In genomic region chrX:164004809-164005208, GRCm38 (mm10) we compare ENCODE assay signal across 10 mouse cellular contexts. TPM values are rescaled to one million over a fixed set of nuclear protein-coding genes. Genes with fewer than 3 reads are reported as not detected.
DNase-seq lines count a peak whose midpoint lies in the region; ATAC-seq and TF ChIP-seq lines count a peak whose summit lies in the region.
"Had no signal": no experiment of that assay in that cellular context is flagged by ENCODE, and none has a peak within 500 bp of the region (broad histone marks: within the 10 kb centered on the region; RNA-seq: fewer than 3 reads in every experiment).

No protein-coding gene starts in this region.

- no peaks in the 10 kb centered on the region for H3K36me3 ChIP-seq in kidney, embryonic 14.5 days (ENCODE audit: control insufficient read depth, insufficient read depth, low read length)
- H3K36me3 ChIP-seq in G1E (replicated peaks): no peaks in the 10 kb centered on the region
- no peaks in the 10 kb centered on the region for H3K36me3 ChIP-seq in hindbrain, embryonic 14.5 days (replicated peaks; ENCODE audit: control insufficient read depth, insufficient read depth)
- no peaks in the 10 kb centered on the region for H3K36me3 ChIP-seq in midbrain, postnatal 0 days (ENCODE audit: insufficient read depth, low read length)
- H3K36me3 ChIP-seq: lung, embryonic 15.5 days had no signal

- no peak overlapping the region for H3K27ac ChIP-seq in kidney, embryonic 14.5 days (ENCODE audit: low read depth, low read length)
- no peak overlapping the region for H3K27ac ChIP-seq in hindbrain, embryonic 14.5 days
- H3K27ac ChIP-seq in midbrain, postnatal 0 days (ENCODE audit: low read depth, low read length): no peak overlapping the region
- H3K27ac ChIP-seq: lung, embryonic 15.5 days had no signal

- DNase-seq in kidney, postnatal 14 days: peak; percentile 29
- peak; percentile 6 for DNase-seq in G1E (ENCODE audit: low spot score)
- DNase-seq in c-Kit-positive CD71-positive TER-119-positive erythroid progenitor cells, embryonic 14.5 days (ENCODE audit: low spot score): peak; percentile 18
- DNase-seq in hindbrain, embryonic 14.5 days (ENCODE audit: low spot score): peak; percentile 64
- DNase-seq in midbrain, postnatal 0 days (ENCODE audit: low spot score): peak; percentile 63
- no peak for DNase-seq in spleen, adult 12 weeks (ENCODE audit: low spot score)
- DNase-seq in spleen, postnatal 10 days (ENCODE audit: low spot score in 2 of 2): no peak

- no peak for TF ChIP-seq CTCF in G1E (IDR thresholded peaks at IDR 0.05; ENCODE audit: low read depth, low read length)
- peak; percentile 78 for TF ChIP-seq CTCF in midbrain, postnatal 0 days (IDR thresholded peaks at IDR 0.05)

- H3K9me3 ChIP-seq in kidney, embryonic 14.5 days (ENCODE audit: control insufficient read depth, low read length): no peaks in the 10 kb centered on the region
- no peaks in the 10 kb centered on the region for H3K9me3 ChIP-seq in G1E (replicated peaks)
- H3K9me3 ChIP-seq in hindbrain, embryonic 14.5 days (ENCODE audit: control insufficient read depth, low read length): no peaks in the 10 kb centered on the region
- H3K9me3 ChIP-seq in midbrain, postnatal 0 days (ENCODE audit: low read length): no peaks in the 10 kb centered on the region
- H3K9me3 ChIP-seq: lung, embryonic 15.5 days had no signal

- no peaks in the 10 kb centered on the region for H3K27me3 ChIP-seq in kidney, embryonic 14.5 days (ENCODE audit: control insufficient read depth, insufficient read depth, low read length)
- H3K27me3 ChIP-seq in G1E (ENCODE audit: insufficient read depth, low read length): no peaks in the 10 kb centered on the region; the same call in 1 of the 2 replicates
- no peaks in the 10 kb centered on the region for H3K27me3 ChIP-seq in hindbrain, embryonic 14.5 days (ENCODE audit: control insufficient read depth, insufficient read depth, low read length)
- H3K27me3 ChIP-seq in midbrain, postnatal 0 days (ENCODE audit: insufficient read depth, low read length): no peaks in the 10 kb centered on the region
- H3K27me3 ChIP-seq: lung, embryonic 15.5 days had no signal

- WGBS in kidney, embryonic 14.5 days: 33% methylated on average over 2 of the region's 2 CpGs
- WGBS in hindbrain, embryonic 14.5 days: 36% methylated on average over 2 of the region's 2 CpGs
- WGBS in midbrain, postnatal 0 days: 37% methylated on average over 2 of the region's 2 CpGs

- no peaks in the 10 kb centered on the region for H3K4me1 ChIP-seq in kidney, embryonic 14.5 days (ENCODE audit: control insufficient read depth, insufficient read depth, low read length)
- H3K4me1 ChIP-seq in G1E (ENCODE audit: insufficient read depth, low read depth, low read length): no peaks in the 10 kb centered on the region
- H3K4me1 ChIP-seq in hindbrain, embryonic 14.5 days (replicated peaks; ENCODE audit: control insufficient read depth, insufficient read depth, low read length): no peaks in the 10 kb centered on the region
- no peaks in the 10 kb centered on the region for H3K4me1 ChIP-seq in midbrain, postnatal 0 days (ENCODE audit: insufficient read depth, low read length)
- H3K4me1 ChIP-seq: lung, embryonic 15.5 days had no signal

- H3K4me3 ChIP-seq in kidney, embryonic 14.5 days (ENCODE audit: low read length): no peak overlapping the region
- H3K4me3 ChIP-seq in G1E (ENCODE audit: low read depth, low read length): no peak overlapping the region
- no peak overlapping the region for H3K4me3 ChIP-seq in hindbrain, embryonic 14.5 days (replicated peaks; ENCODE audit: low read length)
- H3K4me3 ChIP-seq in midbrain, postnatal 0 days (ENCODE audit: low read depth, low read length): no peak overlapping the region
- H3K4me3 ChIP-seq: erythroblast, embryonic 14.5 days; lung, embryonic 15.5 days had no signal

- H3K9ac ChIP-seq in kidney, embryonic 14.5 days (ENCODE audit: low read depth, low read length): no peak overlapping the region
- H3K9ac ChIP-seq in hindbrain, embryonic 14.5 days: no peak overlapping the region
- no peak overlapping the region for H3K9ac ChIP-seq in midbrain, postnatal 0 days (replicated peaks; ENCODE audit: low read length, poor library complexity, severe bottlenecking)
- H3K9ac ChIP-seq: lung, embryonic 15.5 days had no signal

- H3K4me2 ChIP-seq in kidney, embryonic 14.5 days (replicated peaks; ENCODE audit: low read depth, low read length): no peak overlapping the region
- no peak overlapping the region for H3K4me2 ChIP-seq in hindbrain, embryonic 14.5 days (replicated peaks)
- no peak overlapping the region for H3K4me2 ChIP-seq in midbrain, postnatal 0 days (ENCODE audit: low read depth, low read length, poor library complexity, severe bottlenecking)
- H3K4me2 ChIP-seq: lung, embryonic 15.5 days had no signal

- no peak for ATAC-seq in kidney, embryonic 14.5 days (ENCODE audit: low FRiP score, low TSS enrichment)
- no peak for ATAC-seq in G1E (ENCODE audit: extremely low read depth, insufficient number of reproducible peaks, low FRiP score, poor library complexity, severe bottlenecking)
- ATAC-seq in hindbrain, embryonic 14.5 days (ENCODE audit: low FRiP score): peak; percentile 73; the same call in 1 of the 2 replicates
- ATAC-seq in midbrain, postnatal 0 days (ENCODE audit: low FRiP score): peak; percentile 63; the same call in 1 of the 2 replicates

RNA-seq across cellular contexts. Expression of gene Car5b, which starts 23.0 kb away (rescaled TPM):
- polyA plus RNA-seq in kidney, embryonic 14.5 days (2014; fragmentation: Nextera tagmentation; extraction: Ambion mirVana): 0.86 and 1.3 TPM in 2 replicates
- total RNA-seq in G1E (2014; fragmentation: Nextera tagmentation) (0.23 and 0.39 TPM in 2 replicates), G1E (2017) (0.29 and 0.33 TPM in 2 replicates)
- not detected in 2 replicates for polyA plus RNA-seq in G1E (2012)
- polyA plus RNA-seq in hindbrain, embryonic 14.5 days (2014; fragmentation: Nextera tagmentation; extraction: Ambion mirVana): 0.95 and 1.1 TPM in 2 replicates
- 1.5 and 1.7 TPM in 2 replicates for total RNA-seq in midbrain, postnatal 0 days (2014; rRNA removed)
- 0.76 and 0.85 TPM in 2 replicates for polyA plus RNA-seq in midbrain, postnatal 0 days (2015; fragmentation: Nextera tagmentation; extraction: Ambion mirVana)
- polyA plus RNA-seq: erythroblast, embryonic 14.5 days had no signal

RNA-seq across cellular contexts. Expression of gene Zrsr2, which starts 46.3 kb away (rescaled TPM):
- 63.2 and 71.1 TPM in 2 replicates for polyA plus RNA-seq in kidney, embryonic 14.5 days (2014; fragmentation: Nextera tagmentation; extraction: Ambion mirVana)
- total RNA-seq in G1E (2014; fragmentation: Nextera tagmentation): 57.5 and 69.0 TPM in 2 replicates
- total RNA-seq in G1E (2017): 28.2 and 43.6 TPM in 2 replicates
- 31.9 and 32.0 TPM in 2 replicates for polyA plus RNA-seq in G1E (2012)
- 49.8 and 49.9 TPM in 2 replicates for polyA plus RNA-seq in hindbrain, embryonic 14.5 days (2014; fragmentation: Nextera tagmentation; extraction: Ambion mirVana)
- 17.3 and 19.6 TPM in 2 replicates for total RNA-seq in midbrain, postnatal 0 days (2014; rRNA removed)
- 83.4 and 89.7 TPM in 2 replicates for polyA plus RNA-seq in midbrain, postnatal 0 days (2015; fragmentation: Nextera tagmentation; extraction: Ambion mirVana)

Comparison
In these comparisons a context has a peak if more than half of its experiments do, and no peak if none do; other contexts are left out.
1. DNase-seq: peak in kidney, postnatal 14 days (single experiment), G1E (single experiment), c-Kit-positive CD71-positive TER-119-positive erythroid progenitor cells, embryonic 14.5 days (single experiment), hindbrain, embryonic 14.5 days (single experiment) and midbrain, postnatal 0 days (single experiment); none in spleen, adult 12 weeks (single experiment) and spleen, postnatal 10 days (0 of 2).
2. ATAC-seq: peak in hindbrain, embryonic 14.5 days (single experiment) and midbrain, postnatal 0 days (single experiment); none in kidney, embryonic 14.5 days (single experiment) and G1E (single experiment).